Mouse (Mus musculus): ENCODE measurements around the gene Best2. TPM values are rescaled to one million over a fixed set of nuclear protein-coding genes. Genes with fewer than 3 reads are reported as not detected.

The Best2 gene
- polyA plus RNA-seq, 1 experiment from 2014 or later: not detected

GRCm38 (mm10) chr8:84987903-84988302, 26.4 kb downstream of the Best2 start:
- no peak overlapping the region for H3K9ac ChIP-seq (ENCODE audit: low read length)
- H3K27ac ChIP-seq (ENCODE audit: low read length): no peak overlapping the region
- no peaks in the 10 kb centered on the region for H3K36me3 ChIP-seq (ENCODE audit: control insufficient read depth, insufficient read depth, low read length)
- no peak for ATAC-seq (ENCODE audit: low read depth)
- peaks cover 40% of the 10 kb centered on the region for H3K4me1 ChIP-seq (replicated peaks; ENCODE audit: control insufficient read depth, insufficient read depth, low read length)
- no peaks in the 10 kb centered on the region for H3K27me3 ChIP-seq (ENCODE audit: control insufficient read depth, insufficient read depth, low read depth, low read length)
- no peaks in the 10 kb centered on the region for H3K9me3 ChIP-seq (ENCODE audit: control insufficient read depth, low read length)
- no peak overlapping the region for H3K4me3 ChIP-seq (ENCODE audit: low read length)
- WGBS: 60% methylated on average over 2 of the region's 2 CpGs
- no peak overlapping the region for H3K4me2 ChIP-seq (ENCODE audit: low read depth, low read length)

GRCm38 (mm10) chr8:84987388-84987787, 26.9 kb downstream of the Best2 start:
- WGBS: 70% methylated on average over 5 of the region's 5 CpGs
- Histone ChIP-seq H3K9ac (ENCODE audit: low read length) (no peak overlapping the region), H3K4me2 (ENCODE audit: low read depth, low read length) (no peak overlapping the region), H3K36me3 (ENCODE audit: control insufficient read depth, insufficient read depth, low read length) (no peaks in the 10 kb centered on the region), H3K4me1 (replicated peaks; ENCODE audit: control insufficient read depth, insufficient read depth, low read length) (peaks cover 43% of the 10 kb centered on the region), H3K27ac (ENCODE audit: low read length) (no peak overlapping the region), H3K9me3 (ENCODE audit: control insufficient read depth, low read length) (no peaks in the 10 kb centered on the region), H3K27me3 (ENCODE audit: control insufficient read depth, insufficient read depth, low read depth, low read length) (no peaks in the 10 kb centered on the region), H3K4me3 (ENCODE audit: low read length) (no peak overlapping the region)
- no peak for ATAC-seq (ENCODE audit: low read depth)

GRCm38 (mm10) chr8:84986379-84986945, 27.9 kb downstream of the Best2 start:
- 35% methylated on average over 8 of the region's 8 CpGs for WGBS
- H3K27ac ChIP-seq (ENCODE audit: low read length): peak overlapping the region; percentile 92
- H3K36me3 ChIP-seq (ENCODE audit: control insufficient read depth, insufficient read depth, low read length): no peaks in the 10 kb centered on the region
- peaks cover 53% of the 10 kb centered on the region for H3K4me1 ChIP-seq (replicated peaks; ENCODE audit: control insufficient read depth, insufficient read depth, low read length)
- no peaks in the 10 kb centered on the region for H3K9me3 ChIP-seq (ENCODE audit: control insufficient read depth, low read length)
- H3K4me3 ChIP-seq (ENCODE audit: low read length): peak overlapping the region; percentile 51
- peak overlapping the region; percentile 83 for H3K4me2 ChIP-seq (ENCODE audit: low read depth, low read length)
- no peaks in the 10 kb centered on the region for H3K27me3 ChIP-seq (ENCODE audit: control insufficient read depth, insufficient read depth, low read depth, low read length)
- no peak for ATAC-seq (ENCODE audit: low read depth)
- peak overlapping the region; percentile 61 for H3K9ac ChIP-seq (ENCODE audit: low read length)

- H3K27ac ChIP-seq (ENCODE audit: low read length): peak overlapping the region; percentile 92
- peaks cover 55% of the 10 kb centered on the region for H3K4me1 ChIP-seq (replicated peaks; ENCODE audit: control insufficient read depth, insufficient read depth, low read length)
- ATAC-seq (ENCODE audit: low read depth): peak; percentile 32
- H3K9ac ChIP-seq (ENCODE audit: low read length): peak overlapping the region; percentile 61
- H3K27me3 ChIP-seq (ENCODE audit: control insufficient read depth, insufficient read depth, low read depth, low read length): no peaks in the 10 kb centered on the region
- H3K9me3 ChIP-seq (ENCODE audit: control insufficient read depth, low read length): no peaks in the 10 kb centered on the region
- under 1% methylated on average over 53 of the region's 53 CpGs for WGBS
- H3K4me3 ChIP-seq (ENCODE audit: low read length): peak overlapping the region; percentile 51
- no peaks in the 10 kb centered on the region for H3K36me3 ChIP-seq (ENCODE audit: control insufficient read depth, insufficient read depth, low read length)
- H3K4me2 ChIP-seq (ENCODE audit: low read depth, low read length): peak overlapping the region; percentile 83
Measured at GRCm38 (mm10) chr8:84985684-84986378, 28.5 kb downstream of the Best2 start.

- peak overlapping the region; percentile 83 for H3K4me2 ChIP-seq (ENCODE audit: low read depth, low read length)
- no peaks in the 10 kb centered on the region for H3K27me3 ChIP-seq (ENCODE audit: control insufficient read depth, insufficient read depth, low read depth, low read length)
- no peak for ATAC-seq (ENCODE audit: low read depth)
- 1% methylated on average over 23 of the region's 23 CpGs for WGBS
- no peaks in the 10 kb centered on the region for H3K36me3 ChIP-seq (ENCODE audit: control insufficient read depth, insufficient read depth, low read length)
- H3K9ac ChIP-seq (ENCODE audit: low read length): peak overlapping the region; percentile 61
- H3K4me1 ChIP-seq (replicated peaks; ENCODE audit: control insufficient read depth, insufficient read depth, low read length): peaks cover 60% of the 10 kb centered on the region
- H3K27ac ChIP-seq (ENCODE audit: low read length): peak overlapping the region; percentile 92
- H3K4me3 ChIP-seq (ENCODE audit: low read length): peak overlapping the region; percentile 51
- no peaks in the 10 kb centered on the region for H3K9me3 ChIP-seq (ENCODE audit: control insufficient read depth, low read length)
Measured at GRCm38 (mm10) chr8:84985049-84985683, 29.2 kb downstream of the Best2 start.

GRCm38 (mm10) chr8:84984294-84985048, 29.9 kb downstream of the Best2 start:
- peak; percentile 7 for ATAC-seq (ENCODE audit: low read depth)
- H3K4me1 ChIP-seq (replicated peaks; ENCODE audit: control insufficient read depth, insufficient read depth, low read length): peaks cover 64% of the 10 kb centered on the region

GRCm38 (mm10) chr8:84982499-84983011, 31.8 kb downstream of the Best2 start:
- H3K9ac ChIP-seq (ENCODE audit: low read length): peak overlapping the region; percentile 17; the same call in 1 of the 2 replicates
- H3K27me3 ChIP-seq (ENCODE audit: control insufficient read depth, insufficient read depth, low read depth, low read length): no peaks in the 10 kb centered on the region

More at GRCm38 (mm10) chr8:84984294-84985048, 29.9 kb downstream of the Best2 start:
- no peaks in the 10 kb centered on the region for H3K9me3 ChIP-seq (ENCODE audit: control insufficient read depth, low read length)
- peak overlapping the region; percentile 83 for H3K4me2 ChIP-seq (ENCODE audit: low read depth, low read length)
- H3K9ac ChIP-seq (ENCODE audit: low read length): peak overlapping the region; percentile 61
- H3K36me3 ChIP-seq (ENCODE audit: control insufficient read depth, insufficient read depth, low read length): no peaks in the 10 kb centered on the region
- 3% methylated on average over 16 of the region's 16 CpGs for WGBS
- peak overlapping the region; percentile 51 for H3K4me3 ChIP-seq (ENCODE audit: low read length)
- peak overlapping the region; percentile 92 for H3K27ac ChIP-seq (ENCODE audit: low read length)
- H3K27me3 ChIP-seq (ENCODE audit: control insufficient read depth, insufficient read depth, low read depth, low read length): no peaks in the 10 kb centered on the region

GRCm38 (mm10) chr8:84981644-84982498, 32.5 kb downstream of the Best2 start:
- H3K27me3 ChIP-seq (ENCODE audit: control insufficient read depth, insufficient read depth, low read depth, low read length): no peaks in the 10 kb centered on the region
- peaks cover 77% of the 10 kb centered on the region for H3K4me1 ChIP-seq (replicated peaks; ENCODE audit: control insufficient read depth, insufficient read depth, low read length)
- no peak for ATAC-seq (ENCODE audit: low read depth)
- 62% methylated on average over 15 of the region's 15 CpGs for WGBS
- H3K9ac ChIP-seq (ENCODE audit: low read length): peak overlapping the region; percentile 17
- no peak overlapping the region for H3K4me3 ChIP-seq (ENCODE audit: low read length)
- H3K36me3 ChIP-seq (ENCODE audit: control insufficient read depth, insufficient read depth, low read length): no peaks in the 10 kb centered on the region
- H3K27ac ChIP-seq (ENCODE audit: low read length): peak overlapping the region; percentile 96
- H3K9me3 ChIP-seq (ENCODE audit: control insufficient read depth, low read length): no peaks in the 10 kb centered on the region
- peak overlapping the region; percentile 5; the same call in 1 of the 2 replicates for H3K4me2 ChIP-seq (ENCODE audit: low read depth, low read length)

More at GRCm38 (mm10) chr8:84982499-84983011, 31.8 kb downstream of the Best2 start:
- H3K4me3 ChIP-seq (ENCODE audit: low read length): no peak overlapping the region
- peaks cover 73% of the 10 kb centered on the region for H3K4me1 ChIP-seq (replicated peaks; ENCODE audit: control insufficient read depth, insufficient read depth, low read length)
- peak overlapping the region; percentile 96 for H3K27ac ChIP-seq (ENCODE audit: low read length)
- H3K4me2 ChIP-seq (ENCODE audit: low read depth, low read length): no peak overlapping the region
- H3K36me3 ChIP-seq (ENCODE audit: control insufficient read depth, insufficient read depth, low read length): no peaks in the 10 kb centered on the region
- H3K9me3 ChIP-seq (ENCODE audit: control insufficient read depth, low read length): no peaks in the 10 kb centered on the region
- no peak for ATAC-seq (ENCODE audit: low read depth)
- WGBS: 61% methylated on average over 3 of the region's 3 CpGs
